In genomic region chr4:141246089-141246997, GRCm38 (mm10) we compare ENCODE assay signal across 9 mouse cellular contexts. TPM values are rescaled to one million over a fixed set of nuclear protein-coding genes. Genes with fewer than 3 reads are reported as not detected.
DNase-seq lines count a peak whose midpoint lies in the region; ATAC-seq and TF ChIP-seq lines count a peak whose summit lies in the region.
"Had no signal": no experiment of that assay in that cellular context is flagged by ENCODE, and none has a peak within 500 bp of the region (broad histone marks: within the 10 kb centered on the region; RNA-seq: fewer than 3 reads in every experiment).

No protein-coding gene starts in this region.

- H3K27ac ChIP-seq in lung, postnatal 0 days (ENCODE audit: low read length), result no peak overlapping the region
- no peak overlapping the region for H3K27ac ChIP-seq in hindbrain, embryonic 14.5 days
- H3K27ac ChIP-seq: liver, embryonic 13.5 days had no signal

- TF ChIP-seq EP300 in lung, postnatal 0 days (IDR thresholded peaks at IDR 0.05), result no peak

- H3K4me2 ChIP-seq in lung, postnatal 0 days (replicated peaks; ENCODE audit: low read depth, low read length), result peak overlapping the region; percentile 64
- H3K4me2 ChIP-seq in hindbrain, embryonic 14.5 days (replicated peaks), result peak overlapping the region; percentile 48

- TF ChIP-seq POLR2A in lung, adult 2 months (IDR thresholded peaks at IDR 0.05; ENCODE audit: borderline replicate concordance, extremely low read depth, low read depth, low read length), result no peak

- H3K9ac ChIP-seq in lung, postnatal 0 days (replicated peaks; ENCODE audit: low read depth), result no peak overlapping the region
- no peak overlapping the region for H3K9ac ChIP-seq in hindbrain, embryonic 14.5 days
- H3K9ac ChIP-seq: liver, embryonic 13.5 days had no signal

- 27% methylated on average over 24 of the region's 24 CpGs for WGBS in lung, postnatal 0 days
- 29% methylated on average over 24 of the region's 24 CpGs for WGBS in lung, adult 2 months
- WGBS in hindbrain, embryonic 14.5 days, result 18% methylated on average over 24 of the region's 24 CpGs

- no peaks in the 10 kb centered on the region for H3K36me3 ChIP-seq in lung, postnatal 0 days (ENCODE audit: insufficient read depth, low read length)
- no peaks in the 10 kb centered on the region for H3K36me3 ChIP-seq in hindbrain, embryonic 14.5 days (replicated peaks; ENCODE audit: control insufficient read depth, insufficient read depth)
- no peaks in the 10 kb centered on the region for H3K36me3 ChIP-seq in splenic B cell, adult 2 months (ENCODE audit: control insufficient read depth, insufficient read depth, low read length, poor library complexity, severe bottlenecking)
- H3K36me3 ChIP-seq: liver, embryonic 13.5 days had no signal

- H3K4me3 ChIP-seq in lung, postnatal 0 days (ENCODE audit: low read depth, low read length), result no peak overlapping the region
- no peak overlapping the region for H3K4me3 ChIP-seq in lung, adult 2 months (replicated peaks; ENCODE audit: extremely low read depth, low read depth, low read length)
- H3K4me3 ChIP-seq in hindbrain, embryonic 14.5 days (replicated peaks; ENCODE audit: low read length), result no peak overlapping the region
- H3K4me3 ChIP-seq: liver, embryonic 13.5 days had no signal

- H3K4me1 ChIP-seq in lung, postnatal 0 days (ENCODE audit: insufficient read depth, low read depth, low read length), result peaks cover 20% of the 10 kb centered on the region
- peaks cover 14% of the 10 kb centered on the region for H3K4me1 ChIP-seq in lung, adult 2 months (ENCODE audit: control insufficient read depth, insufficient read depth, low read length)
- H3K4me1 ChIP-seq in hindbrain, embryonic 14.5 days (replicated peaks; ENCODE audit: control insufficient read depth, insufficient read depth, low read length), result peaks cover 32% of the 10 kb centered on the region

- peak; percentile 79 to 84 for DNase-seq in adrenal gland, adult (ENCODE audit: inconsistent age in 2 of 2, low spot score in 1 of 2)
- no peak for DNase-seq in adrenal gland, adult 8-10 months
- peak; percentile 47 for DNase-seq in lung, postnatal 0 days (ENCODE audit: low spot score)
- no peak for DNase-seq in lung, adult 2 months
- no peak for DNase-seq in hindbrain, embryonic 14.5 days (ENCODE audit: low spot score)
- DNase-seq in splenic B cell, adult 2 months (ENCODE audit: low read depth, low spot score), result peak; percentile 19
- no peak for DNase-seq in embryo, embryonic 10 days (ENCODE audit: low spot score)
- DNase-seq in spleen, postnatal 10 days (ENCODE audit: low spot score in 2 of 2), result no peak
- DNase-seq: liver, embryonic 13.5 days had no signal

- ATAC-seq in lung, postnatal 0 days, result no peak
- no peak for ATAC-seq in hindbrain, embryonic 14.5 days (ENCODE audit: low FRiP score)

- H3K27me3 ChIP-seq in lung, postnatal 0 days (replicated peaks; ENCODE audit: insufficient read depth, low read length), result peaks cover 4% of the 10 kb centered on the region
- H3K27me3 ChIP-seq in hindbrain, embryonic 14.5 days (ENCODE audit: control insufficient read depth, insufficient read depth, low read length), result peaks cover 66% of the 10 kb centered on the region
- peaks cover 2% of the 10 kb centered on the region for H3K27me3 ChIP-seq in splenic B cell, adult 2 months (ENCODE audit: control insufficient read depth, insufficient read depth, low read length, poor library complexity, severe bottlenecking)

- TF ChIP-seq CTCF in lung, postnatal 0 days (IDR thresholded peaks at IDR 0.05), result no peak
- TF ChIP-seq CTCF in lung, adult 2 months (IDR thresholded peaks at IDR 0.05; ENCODE audit: insufficient read depth, low read length), result no peak

- no peaks in the 10 kb centered on the region for H3K9me3 ChIP-seq in lung, postnatal 0 days (ENCODE audit: low read length)
- H3K9me3 ChIP-seq in hindbrain, embryonic 14.5 days (ENCODE audit: control insufficient read depth, low read length), result no peaks in the 10 kb centered on the region
- H3K9me3 ChIP-seq: liver, embryonic 13.5 days had no signal

RNA-seq across cellular contexts. Expression of gene Arhgef19, which starts 7.0 kb away (rescaled TPM):
- 100 to 1,000 TPM in 1 of 4 experiments, 10 to 100 TPM in 3; 43.5 to 113 (median 60.0) TPM for total RNA-seq in adrenal gland, adult 8-10 months (2022)
- 2.9 and 3.8 TPM in 2 replicates for polyA plus RNA-seq in lung, postnatal 0 days (2015; fragmentation: Nextera tagmentation; extraction: Ambion mirVana)
- polyA plus RNA-seq in lung, adult 2 months (2012; rRNA removed), result 11.5 and 15.3 TPM in 2 replicates
- 0.78 and 1.1 TPM in 2 replicates for polyA plus RNA-seq in hindbrain, embryonic 14.5 days (2014; fragmentation: Nextera tagmentation; extraction: Ambion mirVana)

RNA-seq across cellular contexts. Expression of gene Rsg1, which starts 32.6 kb away (rescaled TPM):
- total RNA-seq in adrenal gland, adult 8-10 months (2022), result 1 to 10 TPM; 1.6 to 2.6 (median 2.2) TPM
- 2.0 and 2.4 TPM in 2 replicates for polyA plus RNA-seq in lung, postnatal 0 days (2015; fragmentation: Nextera tagmentation; extraction: Ambion mirVana)
- 1.9 and 3.7 TPM in 2 replicates for polyA plus RNA-seq in lung, adult 2 months (2012; rRNA removed)
- polyA plus RNA-seq in hindbrain, embryonic 14.5 days (2014; fragmentation: Nextera tagmentation; extraction: Ambion mirVana), result 6.0 and 7.6 TPM in 2 replicates

RNA-seq across cellular contexts. Expression of gene Epha2, which starts 54.7 kb away (rescaled TPM):
- total RNA-seq in adrenal gland, adult 8-10 months (2022), result 10 to 100 TPM; 11.4 to 21.1 (median 16.2) TPM
- polyA plus RNA-seq in lung, postnatal 0 days (2015; fragmentation: Nextera tagmentation; extraction: Ambion mirVana), result 9.7 and 10.3 TPM in 2 replicates
- 54.0 and 68.8 TPM in 2 replicates for polyA plus RNA-seq in lung, adult 2 months (2012; rRNA removed)
- 0.64 and 0.95 TPM in 2 replicates for polyA plus RNA-seq in hindbrain, embryonic 14.5 days (2014; fragmentation: Nextera tagmentation; extraction: Ambion mirVana)

Comparison
In these comparisons a context has a peak if more than half of its experiments do, and no peak if none do; other contexts are left out.
1. DNase-seq: peak in adrenal gland, adult (2 of 2), lung, postnatal 0 days (single experiment) and splenic B cell, adult 2 months (single experiment); none in adrenal gland, adult 8-10 months (single experiment), lung, adult 2 months (single experiment), hindbrain, embryonic 14.5 days (single experiment), embryo, embryonic 10 days (single experiment) and spleen, postnatal 10 days (0 of 2).